Mouse (Mus musculus): ENCODE data around the gene Hist1h2ak. TPM values are rescaled to one million over a fixed set of nuclear protein-coding genes. Genes with fewer than 3 reads are reported as not detected.
"Not testable (repeated sequence)": the region's sequence is repeated elsewhere in the genome, so short reads cannot be mapped to it uniquely, and the experiment has no call there.

Gene Hist1h2ak
- polyA plus RNA-seq (2015; fragmentation: Nextera tagmentation; extraction: Ambion mirVana): 18.1 and 21.5 TPM in 2 replicates

DNA sequence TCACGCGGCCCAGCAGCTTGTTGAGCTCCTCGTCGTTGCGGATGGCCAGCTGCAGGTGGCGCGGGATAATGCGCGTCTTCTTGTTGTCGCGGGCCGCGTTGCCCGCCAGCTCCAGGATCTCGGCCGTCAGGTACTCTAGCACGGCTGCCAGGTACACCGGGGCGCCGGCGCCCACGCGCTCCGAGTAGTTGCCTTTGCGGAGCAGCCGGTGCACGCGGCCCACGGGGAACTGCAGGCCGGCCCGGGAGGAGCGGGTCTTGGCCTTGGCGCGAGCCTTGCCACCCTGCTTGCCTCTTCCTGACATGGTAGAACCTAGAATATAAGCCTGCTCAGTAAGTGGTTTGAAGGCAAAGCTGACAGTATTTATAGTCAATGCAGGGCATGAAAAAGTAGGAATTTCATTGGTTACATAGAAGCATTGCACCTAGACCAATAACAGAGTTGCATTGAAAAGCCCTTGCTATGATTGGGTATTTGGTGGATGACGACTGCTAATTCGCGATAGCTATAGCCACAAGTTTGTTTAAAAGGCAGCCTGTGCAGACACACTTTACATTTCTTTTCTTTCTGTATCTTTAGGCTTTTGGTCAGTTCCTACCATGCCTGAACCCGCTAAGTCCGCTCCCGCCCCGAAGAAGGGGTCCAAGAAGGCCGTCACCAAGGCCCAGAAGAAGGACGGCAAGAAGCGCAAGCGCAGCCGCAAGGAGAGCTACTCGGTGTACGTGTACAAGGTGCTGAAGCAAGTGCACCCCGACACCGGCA lies at the start of gene Hist1h2ak, which contains the start of gene Hist1h2bn:
TSS of gene Hist1h2ak (minus strand) at position 304 of the 762 bp plus-strand sequence.
TSS of gene Hist1h2bn (plus strand) at position 600 of the 762 bp plus-strand sequence.
- H3K9me3 ChIP-seq (replicated peaks; ENCODE audit: control insufficient read depth, low read length); H3K36me3 ChIP-seq (ENCODE audit: control insufficient read depth, insufficient read depth, low read length); H3K27me3 ChIP-seq (ENCODE audit: control insufficient read depth, insufficient read depth, low read length): not testable (repeated sequence)
- WGBS: 0% methylated on average over 37 of the region's 50 CpGs
- H3K27ac ChIP-seq (ENCODE audit: low read length): peak within 1 kb of the TSS; percentile 95
- H3K4me3 ChIP-seq (replicated peaks; ENCODE audit: low read length): peak within 1 kb of the TSS; percentile 52
- peak within 1 kb of the TSS; percentile 79 for H3K4me2 ChIP-seq (ENCODE audit: low read depth, low read length)
- peaks cover 18% of the 10 kb centered on the region for H3K4me1 ChIP-seq (ENCODE audit: control insufficient read depth, insufficient read depth, low read length)
- ATAC-seq (ENCODE audit: insufficient read depth, low FRiP score): peak; percentile 93
- peak within 1 kb of the TSS; percentile 74 for H3K9ac ChIP-seq (ENCODE audit: low read length)

DNA sequence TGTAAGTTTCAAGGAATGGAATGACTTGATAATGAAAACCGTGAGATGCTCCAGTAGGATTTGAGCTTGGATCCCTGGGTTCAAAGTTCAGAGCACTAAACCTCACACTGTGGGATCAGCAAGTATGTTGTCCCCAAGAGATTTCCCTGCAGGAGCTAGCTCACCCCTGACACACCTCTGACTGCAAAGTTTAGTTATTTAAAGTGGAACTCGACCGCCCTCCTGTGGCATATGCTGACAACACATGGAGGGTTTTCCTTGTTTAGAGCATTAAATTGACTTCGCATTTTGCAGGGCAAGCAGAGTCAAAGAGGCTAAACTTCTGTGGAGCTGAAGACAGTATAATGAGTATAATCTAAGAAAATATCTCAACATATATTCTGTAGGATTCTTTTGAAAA lies 49.4 kb upstream of the Hist1h2ak start:
- not testable (repeated sequence) for H3K9me3 ChIP-seq (replicated peaks; ENCODE audit: control insufficient read depth, low read length)

DNA sequence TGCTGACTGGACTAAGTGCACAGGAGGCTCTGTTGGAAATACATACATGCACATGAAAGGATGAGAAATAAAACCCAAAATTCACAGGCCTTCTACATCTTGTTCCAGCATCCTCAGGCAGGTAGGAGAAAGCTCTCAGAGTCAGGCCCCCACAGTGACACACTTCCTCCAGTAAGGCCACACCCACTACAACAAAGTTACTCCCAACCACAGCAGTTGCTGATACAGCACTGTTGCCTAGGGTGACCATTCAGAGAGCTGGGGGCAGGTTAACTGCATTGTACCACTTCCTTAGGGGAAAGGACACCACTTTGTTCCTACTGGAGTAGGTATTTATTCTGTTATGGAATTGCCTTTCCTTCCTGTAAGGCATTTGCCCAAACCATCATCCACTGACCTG lies 43.5 kb upstream of the Hist1h2ak start:
- H3K36me3 ChIP-seq (ENCODE audit: control insufficient read depth, insufficient read depth, low read length); H3K4me2 ChIP-seq (ENCODE audit: low read depth, low read length); H3K4me3 ChIP-seq (replicated peaks; ENCODE audit: low read length); H3K4me1 ChIP-seq (ENCODE audit: control insufficient read depth, insufficient read depth, low read length); H3K9ac ChIP-seq (ENCODE audit: low read length); ATAC-seq (ENCODE audit: insufficient read depth, low FRiP score); H3K27me3 ChIP-seq (ENCODE audit: control insufficient read depth, insufficient read depth, low read length); H3K27ac ChIP-seq (ENCODE audit: low read length); H3K9me3 ChIP-seq (replicated peaks; ENCODE audit: control insufficient read depth, low read length): not testable (repeated sequence)

More for the DNA sequence above, 49.4 kb upstream of the Hist1h2ak start:
- H3K27me3 ChIP-seq (ENCODE audit: control insufficient read depth, insufficient read depth, low read length); H3K4me1 ChIP-seq (ENCODE audit: control insufficient read depth, insufficient read depth, low read length); H3K27ac ChIP-seq (ENCODE audit: low read length); H3K4me3 ChIP-seq (replicated peaks; ENCODE audit: low read length); H3K4me2 ChIP-seq (ENCODE audit: low read depth, low read length); H3K36me3 ChIP-seq (ENCODE audit: control insufficient read depth, insufficient read depth, low read length); H3K9ac ChIP-seq (ENCODE audit: low read length): not testable (repeated sequence)
- ATAC-seq (ENCODE audit: insufficient read depth, low FRiP score): peak; percentile 80; the same call in 1 of the 2 replicates
- WGBS: no CpG with 5 or more reads among the region's 4 CpGs

DNA sequence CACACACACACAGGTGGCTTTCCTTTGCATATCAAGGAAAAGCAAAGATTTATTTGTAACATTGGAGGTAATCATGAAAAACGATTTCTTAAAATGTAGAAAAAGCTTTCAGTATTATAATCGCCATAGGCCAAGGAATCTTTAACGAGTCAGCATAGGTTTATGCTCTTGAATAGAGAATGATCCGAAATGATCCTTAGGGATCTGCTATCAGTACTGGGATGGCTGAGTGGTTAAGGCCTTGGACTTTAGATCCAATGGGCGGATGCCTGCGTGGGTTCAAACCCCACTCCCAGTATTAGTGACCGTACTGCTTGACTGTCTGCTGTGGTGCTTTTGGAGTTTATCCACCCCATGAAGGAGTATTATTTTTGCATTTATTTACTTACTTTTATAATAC lies 42.0 kb upstream of the Hist1h2ak start:
- WGBS: 92% methylated on average over 7 of the region's 7 CpGs
- no peaks in the 10 kb centered on the region for H3K27me3 ChIP-seq (ENCODE audit: control insufficient read depth, insufficient read depth, low read length)
- no peaks in the 10 kb centered on the region for H3K9me3 ChIP-seq (replicated peaks; ENCODE audit: control insufficient read depth, low read length)

DNA sequence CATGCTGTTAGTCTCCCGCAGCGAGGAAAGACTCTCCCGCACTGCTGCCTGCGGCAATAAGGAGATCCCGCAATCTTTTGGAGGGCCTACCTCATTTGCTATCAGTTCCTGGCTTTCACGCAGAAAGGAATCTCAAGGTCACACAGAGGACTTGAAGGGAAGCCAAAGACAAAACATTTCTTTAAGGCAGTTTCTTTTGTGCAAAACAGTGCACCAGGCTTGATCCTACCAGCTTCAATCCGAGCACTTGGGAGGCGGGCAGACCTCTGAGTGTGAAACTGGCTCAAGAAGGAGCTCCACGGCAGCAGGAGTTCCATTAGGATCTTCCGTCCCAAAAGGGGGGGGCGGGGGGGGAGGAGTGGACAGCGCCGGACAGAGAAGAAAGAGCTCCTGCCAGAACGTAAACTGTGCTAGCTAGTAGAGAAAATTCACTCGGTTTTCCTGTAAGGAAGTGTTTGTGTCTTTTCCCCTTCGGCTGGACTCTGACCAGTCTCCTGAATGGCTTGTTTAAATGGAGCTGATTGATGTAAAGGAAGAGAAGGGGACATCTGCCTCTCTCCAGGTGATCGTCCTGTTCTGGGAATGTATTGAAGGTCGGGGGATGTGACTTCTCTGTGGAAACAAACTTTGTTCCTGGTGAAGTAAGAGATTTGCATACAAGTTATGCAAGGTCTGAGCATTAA lies 37.1 kb upstream of the Hist1h2ak start:
- H3K4me3 ChIP-seq (replicated peaks; ENCODE audit: low read length): peak overlapping the region; percentile 33
- ATAC-seq (ENCODE audit: insufficient read depth, low FRiP score): no peak
- 13% methylated on average over 16 of the region's 18 CpGs for WGBS
- H3K27ac ChIP-seq (ENCODE audit: low read length): no peak overlapping the region; the same call in 1 of the 2 replicates
- peak overlapping the region; percentile 62 for H3K9ac ChIP-seq (ENCODE audit: low read length)
- peaks cover 19% of the 10 kb centered on the region; the same call in 1 of the 2 replicates for H3K4me1 ChIP-seq (ENCODE audit: control insufficient read depth, insufficient read depth, low read length)
- H3K9me3 ChIP-seq (replicated peaks; ENCODE audit: control insufficient read depth, low read length): no peaks in the 10 kb centered on the region
- no peaks in the 10 kb centered on the region for H3K36me3 ChIP-seq (ENCODE audit: control insufficient read depth, insufficient read depth, low read length)
- no peaks in the 10 kb centered on the region for H3K27me3 ChIP-seq (ENCODE audit: control insufficient read depth, insufficient read depth, low read length)
- peak overlapping the region; percentile 58 for H3K4me2 ChIP-seq (ENCODE audit: low read depth, low read length)

More for the DNA sequence above, 42.0 kb upstream of the Hist1h2ak start:
- Histone ChIP-seq H3K9ac (ENCODE audit: low read length) (no peak overlapping the region), H3K36me3 (ENCODE audit: control insufficient read depth, insufficient read depth, low read length) (no peaks in the 10 kb centered on the region), H3K27ac (ENCODE audit: low read length) (no peak overlapping the region), H3K4me2 (ENCODE audit: low read depth, low read length) (no peak overlapping the region), H3K4me1 (ENCODE audit: control insufficient read depth, insufficient read depth, low read length) (peaks cover 5% of the 10 kb centered on the region; the same call in 1 of the 2 replicates), H3K4me3 (replicated peaks; ENCODE audit: low read length) (no peak overlapping the region)
- no peak for ATAC-seq (ENCODE audit: insufficient read depth, low FRiP score)

DNA sequence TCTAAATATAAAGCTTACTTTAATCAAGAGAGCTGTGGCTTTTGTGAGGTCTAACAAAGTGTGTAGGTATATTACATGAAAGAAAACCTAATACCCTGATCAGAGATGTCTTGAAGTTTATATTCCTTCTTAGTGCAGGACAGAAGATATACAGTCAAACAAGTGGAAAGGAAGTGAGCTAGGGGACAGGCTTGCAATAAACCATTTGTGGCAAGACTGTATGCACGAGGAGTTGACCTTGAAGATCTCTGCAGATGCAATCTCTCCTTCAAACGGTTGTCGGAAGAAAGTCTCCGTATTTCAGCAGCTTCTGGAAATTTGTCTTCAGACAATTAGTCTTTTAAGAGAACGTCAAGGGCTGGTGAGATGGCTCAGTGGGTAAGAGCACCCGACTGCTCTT lies 36.3 kb upstream of the Hist1h2ak start:
- no peak overlapping the region for H3K9ac ChIP-seq (ENCODE audit: low read length)
- H3K27me3 ChIP-seq (ENCODE audit: control insufficient read depth, insufficient read depth, low read length): no peaks in the 10 kb centered on the region
- H3K27ac ChIP-seq (ENCODE audit: low read length): no peak overlapping the region
- peaks cover 19% of the 10 kb centered on the region; the same call in 1 of the 2 replicates for H3K4me1 ChIP-seq (ENCODE audit: control insufficient read depth, insufficient read depth, low read length)
- no peaks in the 10 kb centered on the region for H3K36me3 ChIP-seq (ENCODE audit: control insufficient read depth, insufficient read depth, low read length)
- 51% methylated on average over 6 of the region's 6 CpGs for WGBS
- no peak for ATAC-seq (ENCODE audit: insufficient read depth, low FRiP score)
- no peak overlapping the region for H3K4me2 ChIP-seq (ENCODE audit: low read depth, low read length)
- no peak overlapping the region for H3K4me3 ChIP-seq (replicated peaks; ENCODE audit: low read length)
- no peaks in the 10 kb centered on the region for H3K9me3 ChIP-seq (replicated peaks; ENCODE audit: control insufficient read depth, low read length)

DNA sequence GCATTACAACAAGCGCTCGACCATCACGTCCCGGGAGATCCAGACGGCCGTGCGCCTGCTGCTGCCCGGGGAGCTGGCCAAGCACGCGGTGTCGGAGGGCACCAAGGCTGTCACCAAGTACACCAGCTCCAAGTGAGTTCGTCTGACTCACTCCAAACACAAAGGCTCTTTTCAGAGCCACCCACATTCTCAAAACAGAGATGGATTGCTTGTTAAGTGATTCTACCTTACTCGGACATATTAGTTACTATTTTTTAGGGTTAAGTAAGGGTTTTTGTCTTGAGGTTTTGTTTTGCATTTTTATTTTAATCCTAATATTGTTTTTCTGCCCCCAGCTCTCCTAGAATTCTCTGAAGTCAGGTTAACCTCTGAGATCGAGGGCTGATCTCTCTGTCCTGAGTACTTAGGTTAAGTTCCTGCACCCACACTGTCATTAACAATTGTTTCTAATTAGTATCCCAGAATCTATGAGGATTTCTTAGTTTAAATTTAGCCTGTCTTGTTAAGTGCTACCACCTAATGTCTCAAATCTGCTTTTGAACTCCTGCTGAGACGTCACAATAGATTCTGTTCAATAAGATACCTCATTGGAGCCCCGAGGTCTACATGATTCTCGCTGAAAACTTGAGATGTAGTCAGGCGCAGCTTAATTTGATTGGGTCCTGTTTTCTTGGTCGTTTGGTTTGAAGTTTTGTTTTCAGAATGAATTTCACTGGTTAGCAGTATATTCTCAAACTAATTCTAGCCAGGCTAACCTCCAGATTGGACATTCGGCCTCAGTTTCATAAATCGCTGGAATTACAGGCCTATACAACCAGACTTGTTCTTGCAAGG lies 34.4 kb upstream of the Hist1h2ak start:
- WGBS: 25% methylated on average over 13 of the region's 21 CpGs
- peak overlapping the region; percentile 49 for H3K4me2 ChIP-seq (ENCODE audit: low read depth, low read length)
- no peaks in the 10 kb centered on the region for H3K27me3 ChIP-seq (ENCODE audit: control insufficient read depth, insufficient read depth, low read length)
- peaks cover 29% of the 10 kb centered on the region for H3K4me1 ChIP-seq (ENCODE audit: control insufficient read depth, insufficient read depth, low read length)
- peak overlapping the region; percentile 58 for H3K9ac ChIP-seq (ENCODE audit: low read length)
- H3K27ac ChIP-seq (ENCODE audit: low read length): peak overlapping the region; percentile 72
- H3K4me3 ChIP-seq (replicated peaks; ENCODE audit: low read length): peak overlapping the region; percentile 24
- ATAC-seq (ENCODE audit: insufficient read depth, low FRiP score): no peak; the same call in 1 of the 2 replicates
- H3K36me3 ChIP-seq (ENCODE audit: control insufficient read depth, insufficient read depth, low read length): no peaks in the 10 kb centered on the region
- no peaks in the 10 kb centered on the region for H3K9me3 ChIP-seq (replicated peaks; ENCODE audit: control insufficient read depth, low read length)

DNA sequence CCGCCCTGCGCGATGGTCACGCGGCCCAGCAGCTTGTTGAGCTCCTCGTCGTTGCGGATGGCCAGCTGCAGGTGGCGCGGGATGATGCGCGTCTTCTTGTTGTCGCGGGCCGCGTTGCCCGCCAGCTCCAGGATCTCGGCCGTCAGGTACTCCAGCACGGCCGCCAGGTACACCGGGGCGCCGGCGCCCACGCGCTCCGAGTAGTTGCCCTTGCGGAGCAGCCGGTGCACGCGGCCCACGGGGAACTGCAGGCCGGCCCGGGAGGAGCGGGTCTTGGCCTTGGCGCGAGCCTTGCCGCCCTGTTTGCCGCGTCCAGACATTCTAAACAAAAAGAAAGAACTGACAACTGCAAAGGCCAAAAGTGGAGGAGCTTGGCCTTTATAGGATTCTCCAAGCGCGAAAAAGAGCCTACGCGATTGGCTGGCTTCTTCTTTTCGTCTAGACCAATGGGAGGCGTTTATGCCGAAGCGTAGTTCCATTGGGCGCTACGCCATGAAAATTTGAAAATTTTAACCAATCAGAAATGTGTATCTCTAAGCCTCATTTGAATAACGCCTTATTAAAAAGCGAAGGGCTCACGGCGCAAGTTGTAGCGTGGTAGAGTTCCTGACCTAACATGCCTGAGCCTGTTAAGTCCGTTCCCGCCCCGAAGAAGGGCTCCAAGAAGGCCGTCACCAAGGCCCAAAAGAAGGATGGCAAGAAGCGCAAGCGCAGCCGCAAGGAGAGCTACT lies 33.4 kb upstream of the Hist1h2ak start, which contains the start of the genes Hist1h2an and Hist1h2bp:
TSS of gene Hist1h2an (minus strand) at position 320 of the 731 bp plus-strand sequence.
TSS of gene Hist1h2bp (plus strand) at position 563 of the 731 bp plus-strand sequence.
- peaks cover 36% of the 10 kb centered on the region for H3K4me1 ChIP-seq (ENCODE audit: control insufficient read depth, insufficient read depth, low read length)
- H3K27ac ChIP-seq (ENCODE audit: low read length): peak within 1 kb of the TSS; percentile 87
- under 1% methylated on average over 38 of the region's 63 CpGs for whole genome bisulfite sequencing
- H3K4me2 ChIP-seq (ENCODE audit: low read depth, low read length): peak within 1 kb of the TSS; percentile 49
- H3K9ac ChIP-seq (ENCODE audit: low read length): peak within 1 kb of the TSS; percentile 62
- H3K27me3 ChIP-seq (ENCODE audit: control insufficient read depth, insufficient read depth, low read length); H3K9me3 ChIP-seq (replicated peaks; ENCODE audit: control insufficient read depth, low read length); H3K36me3 ChIP-seq (ENCODE audit: control insufficient read depth, insufficient read depth, low read length): not testable (repeated sequence)
- H3K4me3 ChIP-seq (replicated peaks; ENCODE audit: low read length): peak within 1 kb of the TSS; percentile 43
- peak; percentile 95 for ATAC-seq (ENCODE audit: insufficient read depth, low FRiP score)
